Mouse (Mus musculus) stomach, embryonic 14.5 days (tissue): Measurements from ENCODE around the gene Rps6kb2. TPM values are rescaled to one million over a fixed set of nuclear protein-coding genes. Genes with fewer than 3 reads are reported as not detected.

Experiments used
- polyA plus RNA-seq: library from polyadenylated mRNA; unstranded; fragments of >200 nt; fragmentation: Nextera tagmentation; extraction: Ambion mirVana; gene quantifications from 2 replicates; pipeline ENCODE4 v1.2.1, GENCODE M21; 2014

The Rps6kb2 gene
- polyA plus RNA-seq, 1 experiment from 2014 or later, result 38.9 TPM

Other genes starting within 250 kb of the Rps6kb2 start
- gene Aldh3b1, start 233.5 kb downstream of the Rps6kb2 start, polyA plus RNA-seq, result 1.2 and 2.4 TPM in 2 replicates
- gene Unc93b1, start 228.2 kb downstream of the Rps6kb2 start, polyA plus RNA-seq, result 13.1 and 15.4 TPM in 2 replicates
- 0.09 TPM in 1 of 2 replicates, not detected in the other for gene Aldh3b3, start 204.7 kb downstream of the Rps6kb2 start, polyA plus RNA-seq
- 11.7 and 14.4 TPM in 2 replicates for gene Aldh3b2, start 191.0 kb downstream of the Rps6kb2 start, polyA plus RNA-seq
- gene Acy3, start 176.8 kb downstream of the Rps6kb2 start, polyA plus RNA-seq, result 7.8 and 8.8 TPM in 2 replicates
- not detected in 2 replicates for gene Tbx10, start 170.6 kb downstream of the Rps6kb2 start, polyA plus RNA-seq
- 30.9 and 42.2 TPM in 2 replicates for gene Nudt8, start 162.8 kb downstream of the Rps6kb2 start, polyA plus RNA-seq
- 3.3 TPM in 2 replicates for gene Gm49405, start 162.7 kb downstream of the Rps6kb2 start, polyA plus RNA-seq
- gene Doc2g, start 160.0 kb downstream of the Rps6kb2 start, polyA plus RNA-seq, result 4.5 TPM in 2 replicates
- gene Ndufv1, start 150.5 kb downstream of the Rps6kb2 start, polyA plus RNA-seq, result 195 and 205 TPM in 2 replicates
- 635 and 672 TPM in 2 replicates for gene Gstp1, start 125.4 kb downstream of the Rps6kb2 start, polyA plus RNA-seq
- gene Gstp2, start 117.3 kb downstream of the Rps6kb2 start, polyA plus RNA-seq, result 10.4 and 18.0 TPM in 2 replicates
- not detected in 2 replicates for gene Gstp3, start 103.8 kb downstream of the Rps6kb2 start, polyA plus RNA-seq
- not detected in 2 replicates for gene Cabp2, start 81.8 kb downstream of the Rps6kb2 start, polyA plus RNA-seq
- gene Cdk2ap2, start 66.2 kb downstream of the Rps6kb2 start, polyA plus RNA-seq, result 74.1 and 91.0 TPM in 2 replicates
- gene Pitpnm1, start 63.4 kb downstream of the Rps6kb2 start, polyA plus RNA-seq, result 9.2 and 10.8 TPM in 2 replicates
- 95.3 and 101 TPM in 2 replicates for gene Aip, start 37.5 kb downstream of the Rps6kb2 start, polyA plus RNA-seq
- not detected in 2 replicates for gene Gpr152, start 23.6 kb downstream of the Rps6kb2 start, polyA plus RNA-seq
- gene Cabp4, start 19.3 kb downstream of the Rps6kb2 start, polyA plus RNA-seq, result not detected in 2 replicates
- gene Coro1b, start 14.7 kb downstream of the Rps6kb2 start, polyA plus RNA-seq, result 149 and 152 TPM in 2 replicates
- 1.9 and 2.6 TPM in 2 replicates for gene Ptprcap, start 9.8 kb downstream of the Rps6kb2 start, polyA plus RNA-seq
- gene Carns1, start 12.1 kb upstream of the Rps6kb2 start, polyA plus RNA-seq, result 0.90 and 1.3 TPM in 2 replicates
- gene Tbc1d10c, start 27.9 kb upstream of the Rps6kb2 start, polyA plus RNA-seq, result 1.5 and 2.5 TPM in 2 replicates
- 759 and 780 TPM in 2 replicates for gene Ppp1ca, start 28.7 kb upstream of the Rps6kb2 start, polyA plus RNA-seq
- 33.3 and 33.5 TPM in 2 replicates for gene Rad9a, start 38.3 kb upstream of the Rps6kb2 start, polyA plus RNA-seq
- 7.3 and 8.3 TPM in 2 replicates for gene Clcf1, start 50.9 kb upstream of the Rps6kb2 start, polyA plus RNA-seq
- gene AC109138.7, start 51.0 kb upstream of the Rps6kb2 start, polyA plus RNA-seq, result not detected in 2 replicates
- 25.5 and 26.3 TPM in 2 replicates for gene Pold4, start 68.5 kb upstream of the Rps6kb2 start, polyA plus RNA-seq
- 26.5 and 27.9 TPM in 2 replicates for gene Ssh3, start 105.8 kb upstream of the Rps6kb2 start, polyA plus RNA-seq
- gene Ankrd13d, start 119.8 kb upstream of the Rps6kb2 start, polyA plus RNA-seq, result 10.4 and 13.0 TPM in 2 replicates
- gene Grk2, start 142.9 kb upstream of the Rps6kb2 start, polyA plus RNA-seq, result 18.1 and 18.7 TPM in 2 replicates
- 56.4 and 58.2 TPM in 2 replicates for gene Kdm2a, start 234.9 kb upstream of the Rps6kb2 start, polyA plus RNA-seq